Mouse (Mus musculus) gastrocnemius, adult 8-10 months (tissue): ENCODE results near the gene Maats1. TPM values are rescaled to one million over a fixed set of nuclear protein-coding genes. Genes with fewer than 3 reads are reported as not detected.

Experiments used
- DNase-seq, 2 experiments: peaks; one replicate each; pipeline ENCODE4 v3.0.0; 2022; ENCODE audit warnings: low spot score in 2 of 2
- total RNA-seq, 4 experiments: library from RNA; stranded (reverse); gene quantifications; 2 replicates each; pipeline ENCODE4 v1.2.4; 2022

The Maats1 gene
- total RNA-seq, 4 experiments from 2014 or later, result not detected

GRCm38 (mm10) chr16:38294685-38295348, 47.1 kb downstream of the Maats1 start, which contains the start of gene Nr1i2:
TSS of gene Nr1i2 (minus strand) at chr16:38294824.
- DNase-seq, result no peak

- DNase-seq, result no peak
Measured at GRCm38 (mm10) chr16:38290151-38290550, 51.8 kb downstream of the Maats1 start.

- DNase-seq, result no peak
Measured at GRCm38 (mm10) chr16:38288851-38289250, 53.1 kb downstream of the Maats1 start.

GRCm38 (mm10) chr16:38287762-38288161, 54.2 kb downstream of the Maats1 start:
- DNase-seq, result no peak

- no peak for DNase-seq
Measured at GRCm38 (mm10) chr16:38287357-38287756, 54.6 kb downstream of the Maats1 start.

GRCm38 (mm10) chr16:38286541-38286940, 55.4 kb downstream of the Maats1 start:
- no peak for DNase-seq

- no peak for DNase-seq
Measured at GRCm38 (mm10) chr16:38285801-38286200, 56.1 kb downstream of the Maats1 start.

- DNase-seq, result no peak
Measured at GRCm38 (mm10) chr16:38283300-38283699, 58.6 kb downstream of the Maats1 start.

- no peak for DNase-seq
Measured at GRCm38 (mm10) chr16:38282559-38283160, 59.3 kb downstream of the Maats1 start.

GRCm38 (mm10) chr16:38280951-38281350, 61.0 kb downstream of the Maats1 start:
- no peak for DNase-seq

GRCm38 (mm10) chr16:38279794-38280193, 62.1 kb downstream of the Maats1 start:
- no peak for DNase-seq

GRCm38 (mm10) chr16:38274737-38275136, 67.2 kb downstream of the Maats1 start:
- DNase-seq, result no peak

- DNase-seq, result no peak
Measured at GRCm38 (mm10) chr16:38272483-38272882, 69.5 kb downstream of the Maats1 start.

- DNase-seq, result no peak
Measured at GRCm38 (mm10) chr16:38271601-38272000, 70.3 kb downstream of the Maats1 start.

- no peak for DNase-seq
Measured at GRCm38 (mm10) chr16:38255927-38256326, 86.0 kb downstream of the Maats1 start.

- DNase-seq, result no peak
Measured at GRCm38 (mm10) chr16:38255107-38255506, 86.8 kb downstream of the Maats1 start.

- no peak for DNase-seq
Measured at GRCm38 (mm10) chr16:38254001-38254400, 87.9 kb downstream of the Maats1 start.

GRCm38 (mm10) chr16:38250467-38250866, 91.5 kb downstream of the Maats1 start:
- no peak for DNase-seq

- no peak for DNase-seq
Measured at GRCm38 (mm10) chr16:38248331-38248961, 93.5 kb downstream of the Maats1 start.
